Mouse (Mus musculus) myocyte (in vitro differentiated cells): ENCODE results near the gene Gm43720. TPM values are rescaled to one million over a fixed set of nuclear protein-coding genes. Genes with fewer than 3 reads are reported as not detected.

Experiments
- H3K27me3 ChIP-seq: one replicate; pipeline ENCODE4 v1.6.1; 2011; ENCODE audit not compliant: control insufficient read depth, insufficient read depth, insufficient read length
- H3K36me3 ChIP-seq: one replicate; pipeline ENCODE4 v1.6.1; 2011; ENCODE audit not compliant: control insufficient read depth, insufficient read depth
- H3K4me2 ChIP-seq: one replicate; pipeline ENCODE4 v1.6.1; 2011; ENCODE audit warnings: low read depth, control low read depth
- H3K4me3 ChIP-seq: one replicate; pipeline ENCODE4 v1.5.1; 2011; ENCODE audit warnings: mild to moderate bottlenecking, control low read depth, moderate library complexity
- H3K79me2 ChIP-seq: one replicate; pipeline ENCODE4 v1.6.1; 2011; ENCODE audit not compliant: control insufficient read depth, insufficient read depth
- H3ac ChIP-seq: one replicate; pipeline ENCODE4 v1.6.1; 2011; ENCODE audit not compliant: control insufficient read depth, insufficient read length
- CEBPB ChIP-seq: IDR thresholded peaks from 2 replicates; pipeline ENCODE4 v1.6.1; 2011; ENCODE audit warnings: mild to moderate bottlenecking, moderate library complexity; ENCODE audit not compliant: poor library complexity, insufficient read depth, severe bottlenecking
- E2F4 ChIP-seq: IDR thresholded peaks from one replicate; pipeline ENCODE4 v1.6.1; 2011; ENCODE audit warnings: mild to moderate bottlenecking, control low read depth, moderate library complexity; ENCODE audit not compliant: insufficient read depth
- MAX ChIP-seq: IDR thresholded peaks from one replicate; pipeline ENCODE4 v1.6.1; 2011; ENCODE audit warnings: low read depth, mild to moderate bottlenecking, control low read depth
- MYOD1 ChIP-seq, 3 experiments: IDR thresholded peaks; one replicate each; pipeline ENCODE4 v1.6.1; 2011; ENCODE audit warnings: control low read depth in 2 of 3, low read depth in 2 of 3, mild to moderate bottlenecking in 2 of 3, moderate library complexity in 1 of 3; ENCODE audit not compliant: insufficient read length in 2 of 3, control insufficient read depth in 1 of 3
- MYOG ChIP-seq, 3 experiments: IDR thresholded peaks; one replicate each; pipeline ENCODE4 v1.6.1; 2011; ENCODE audit warnings: control low read depth in 2 of 3, low read depth in 2 of 3, mild to moderate bottlenecking in 2 of 3; ENCODE audit not compliant: insufficient read length in 2 of 3, control insufficient read depth in 1 of 3, insufficient read depth in 1 of 3
- POLR2A ChIP-seq: IDR thresholded peaks from one replicate; pipeline ENCODE4 v1.6.1; 2011; ENCODE audit warnings: low read depth, mild to moderate bottlenecking, control low read depth, moderate library complexity; ENCODE audit not compliant: insufficient read length
- POLR2AphosphoS2 ChIP-seq: IDR thresholded peaks from one replicate; pipeline ENCODE4 v1.6.1; 2011; ENCODE audit warnings: low read depth, control low read depth; ENCODE audit not compliant: insufficient read length
- REST ChIP-seq: IDR thresholded peaks from one replicate; pipeline ENCODE4 v1.6.1; 2011; ENCODE audit warnings: mild to moderate bottlenecking, control low read depth, moderate library complexity; ENCODE audit not compliant: insufficient read depth, insufficient read length
- SRF ChIP-seq: IDR thresholded peaks from one replicate; pipeline ENCODE4 v1.6.1; 2011; ENCODE audit warnings: low read depth; ENCODE audit not compliant: control insufficient read depth, insufficient read length
- TCF12 ChIP-seq: IDR thresholded peaks from one replicate; pipeline ENCODE4 v1.6.1; 2011; ENCODE audit warnings: mild to moderate bottlenecking, control low read depth; ENCODE audit not compliant: poor library complexity, insufficient read depth, severe bottlenecking
- TCF3 ChIP-seq: IDR thresholded peaks from one replicate; pipeline ENCODE4 v1.6.1; 2011; ENCODE audit warnings: low read depth, control low read depth; ENCODE audit not compliant: insufficient read length
- USF1 ChIP-seq: IDR thresholded peaks from one replicate; pipeline ENCODE4 v1.6.1; 2011; ENCODE audit warnings: low read depth, mild to moderate bottlenecking, control low read depth, moderate library complexity
- polyA plus RNA-seq: library from polyadenylated mRNA; unstranded; fragments of >200 nt; fragmentation: generic; extraction: Trizol; gene quantifications from one replicate; pipeline ENCODE4 v1.2.1, GENCODE M21; 2012; ENCODE audit warnings: missing spikeins

The Gm43720 gene
- polyA plus RNA-seq, 1 experiment, result 0.01 TPM

- peaks cover 13% of the 10 kb centered on the region for H3K27me3 ChIP-seq
- no peak overlapping the region for H3K4me3 ChIP-seq
- H3ac ChIP-seq, result no peak overlapping the region
- no peaks in the 10 kb centered on the region for H3K36me3 ChIP-seq
- H3K79me2 ChIP-seq, result peaks cover 8% of the 10 kb centered on the region
- H3K4me2 ChIP-seq, result no peak overlapping the region
- TF ChIP-seq MYOD1 (IDR thresholded peaks at IDR 0.05; ENCODE audit: control insufficient read depth in 1 of 3, insufficient read length in 2 of 3, low read depth in 2 of 3), result no peak
- TF ChIP-seq CEBPB, result no peak
- no peak for TF ChIP-seq TCF12
- no peak for TF ChIP-seq TCF3
- no peak for TF ChIP-seq SRF
- TF ChIP-seq E2F4, result no peak
- no peak for TF ChIP-seq MAX
- no peak for TF ChIP-seq MYOG (IDR thresholded peaks at IDR 0.05; ENCODE audit: control insufficient read depth in 1 of 3, insufficient read depth in 1 of 3, insufficient read length in 2 of 3, low read depth in 2 of 3)
- no peak for TF ChIP-seq USF1
- no peak for TF ChIP-seq POLR2A
- TF ChIP-seq POLR2AphosphoS2, result no peak
- no peak for TF ChIP-seq REST
These were observed 12.6 kb downstream of the Gm43720 start for GRCm38 (mm10) chr5:138267114-138267513.

GRCm38 (mm10) chr5:138265712-138266111 is 14.0 kb downstream of the Gm43720 start:
- TF ChIP-seq MYOD1 (IDR thresholded peaks at IDR 0.05; ENCODE audit: control insufficient read depth in 1 of 3, insufficient read length in 2 of 3, low read depth in 2 of 3), result no peak
- TF ChIP-seq CEBPB, result no peak
- no peak for TF ChIP-seq POLR2A
- TF ChIP-seq USF1, result no peak
- no peak for TF ChIP-seq REST
- TF ChIP-seq SRF, result no peak
- no peak for TF ChIP-seq TCF12
- no peak for TF ChIP-seq TCF3
- Histone ChIP-seq H3ac (no peak overlapping the region), H3K79me2 (peaks cover 8% of the 10 kb centered on the region), H3K27me3 (no peaks in the 10 kb centered on the region), H3K4me3 (no peak overlapping the region), H3K36me3 (no peaks in the 10 kb centered on the region), H3K4me2 (no peak overlapping the region)

- no peaks in the 10 kb centered on the region for H3K36me3 ChIP-seq
- H3K4me3 ChIP-seq, result peak overlapping the region; percentile 60
- H3ac ChIP-seq, result peak overlapping the region; percentile 82
- TF ChIP-seq TCF3 (no peak), MAX (no peak), POLR2A (no peak), USF1 (no peak), TCF12 (no peak), E2F4 (no peak), MYOD1 (IDR thresholded peaks at IDR 0.05; ENCODE audit: control insufficient read depth in 1 of 3, insufficient read length in 2 of 3, low read depth in 2 of 3) (no peak), MYOG (IDR thresholded peaks at IDR 0.05; ENCODE audit: control insufficient read depth in 1 of 3, insufficient read depth in 1 of 3, insufficient read length in 2 of 3, low read depth in 2 of 3) (no peak), SRF (no peak)
- peaks cover 8% of the 10 kb centered on the region for H3K79me2 ChIP-seq
- peak overlapping the region; percentile 98 for H3K4me2 ChIP-seq
- no peaks in the 10 kb centered on the region for H3K27me3 ChIP-seq
These were observed 15.6 kb downstream of the Gm43720 start for GRCm38 (mm10) chr5:138264207-138264578.

GRCm38 (mm10) chr5:138263260-138264206 is 16.2 kb downstream of the Gm43720 start, which contains the start of gene BC037034:
Gene BC037034, minus strand, starts transcription at chr5:138264033.
- no peak for TF ChIP-seq TCF3
- peak; percentile 78 for TF ChIP-seq POLR2A
- peak; percentile 84 for TF ChIP-seq POLR2AphosphoS2
- peak within 1 kb of the TSS; percentile 98 for H3K4me2 ChIP-seq
- peaks cover 8% of the 10 kb centered on the region for H3K79me2 ChIP-seq
- peak within 1 kb of the TSS; percentile 60 for H3K4me3 ChIP-seq
- peak within 1 kb of the TSS; percentile 82 for H3ac ChIP-seq
- H3K27me3 ChIP-seq, result no peaks in the 10 kb centered on the region
- no peaks in the 10 kb centered on the region for H3K36me3 ChIP-seq
